Mouse (Mus musculus): ENCODE measurements around the gene Irx5. TPM values are rescaled to one million over a fixed set of nuclear protein-coding genes. Genes with fewer than 3 reads are reported as not detected.

The Irx5 gene
- polyA plus RNA-seq, 1 experiment: 0.20 TPM

DNA sequence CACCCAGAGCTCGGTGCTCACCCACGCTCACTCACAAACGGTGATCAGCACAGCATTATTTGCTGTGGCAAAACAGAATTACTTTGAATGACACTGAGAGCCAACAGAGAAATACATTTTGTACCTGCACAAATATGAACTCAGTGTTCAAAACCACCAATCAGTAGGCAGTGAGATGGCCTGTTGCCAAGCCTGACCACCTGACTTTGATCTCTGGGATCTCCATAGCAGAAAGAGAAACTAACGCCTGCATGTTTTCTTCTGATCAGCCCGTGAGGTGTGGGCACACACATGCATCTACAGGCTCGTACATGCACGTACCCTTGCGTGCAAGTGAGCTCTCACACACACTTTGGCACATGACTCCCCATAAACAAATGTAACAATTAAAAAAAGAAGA, 24.0 kb upstream of the Irx5 start:
- Histone ChIP-seq H3K36me3 (ENCODE audit: control insufficient read depth, insufficient read depth, low read length) (no peaks in the 10 kb centered on the region), H3K27ac (ENCODE audit: insufficient read depth, low read depth, low read length) (no peak overlapping the region), H3K4me1 (ENCODE audit: control insufficient read depth, insufficient read depth, insufficient read length, low read length) (peaks cover 2% of the 10 kb centered on the region; the same call in 1 of the 2 replicates), H3K4me3 (ENCODE audit: low read depth, low read length) (no peak overlapping the region), H3K27me3 (ENCODE audit: control insufficient read depth, insufficient read depth, low read length) (no peaks in the 10 kb centered on the region)
- 76% methylated on average over 8 of the region's 8 CpGs for WGBS
- no peak for TF ChIP-seq CTCF (IDR thresholded peaks at IDR 0.05; ENCODE audit: extremely low read depth, insufficient read length, insufficient replicate concordance, low read depth, low read length)
- TF ChIP-seq POLR2A (IDR thresholded peaks at IDR 0.05; ENCODE audit: low read depth, low read length): no peak

DNA sequence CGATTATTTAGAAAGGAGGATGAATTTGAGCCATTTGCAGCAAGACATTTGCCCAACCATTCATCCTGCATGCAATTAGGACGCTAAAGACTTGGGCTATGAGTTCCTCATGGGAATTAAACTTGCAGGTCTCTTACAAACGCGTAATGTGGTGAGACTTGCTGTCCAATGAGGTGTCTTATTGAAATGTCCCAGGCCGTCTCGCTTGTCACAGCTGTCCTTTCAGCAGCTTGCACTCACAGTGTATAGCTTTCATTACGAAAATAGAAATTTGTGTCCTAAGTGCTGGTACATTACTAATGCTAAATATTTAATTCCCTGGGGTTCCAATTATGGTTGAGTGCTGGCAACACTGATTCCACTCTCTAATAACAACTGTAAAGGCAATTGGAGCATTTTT, 22.3 kb upstream of the Irx5 start:
- peaks cover 2% of the 10 kb centered on the region; the same call in 1 of the 2 replicates for H3K4me1 ChIP-seq (ENCODE audit: control insufficient read depth, insufficient read depth, insufficient read length, low read length)
- TF ChIP-seq CTCF (IDR thresholded peaks at IDR 0.05; ENCODE audit: extremely low read depth, insufficient read length, insufficient replicate concordance, low read depth, low read length): no peak
- TF ChIP-seq POLR2A (IDR thresholded peaks at IDR 0.05; ENCODE audit: low read depth, low read length): no peak
- WGBS: 88% methylated on average over 7 of the region's 7 CpGs
- no peak overlapping the region for H3K27ac ChIP-seq (ENCODE audit: insufficient read depth, low read depth, low read length)
- H3K36me3 ChIP-seq (ENCODE audit: control insufficient read depth, insufficient read depth, low read length): no peaks in the 10 kb centered on the region
- H3K4me3 ChIP-seq (ENCODE audit: low read depth, low read length): no peak overlapping the region
- no peaks in the 10 kb centered on the region for H3K27me3 ChIP-seq (ENCODE audit: control insufficient read depth, insufficient read depth, low read length)

- H3K4me3 ChIP-seq (ENCODE audit: low read depth, low read length): no peak overlapping the region
- peaks cover 2% of the 10 kb centered on the region; the same call in 1 of the 2 replicates for H3K4me1 ChIP-seq (ENCODE audit: control insufficient read depth, insufficient read depth, insufficient read length, low read length)
- H3K27ac ChIP-seq (ENCODE audit: insufficient read depth, low read depth, low read length): no peak overlapping the region
- H3K36me3 ChIP-seq (ENCODE audit: control insufficient read depth, insufficient read depth, low read length): no peaks in the 10 kb centered on the region
- H3K27me3 ChIP-seq (ENCODE audit: control insufficient read depth, insufficient read depth, low read length): no peaks in the 10 kb centered on the region
- TF ChIP-seq CTCF (IDR thresholded peaks at IDR 0.05; ENCODE audit: extremely low read depth, insufficient read length, insufficient replicate concordance, low read depth, low read length): no peak
- no peak for TF ChIP-seq POLR2A (IDR thresholded peaks at IDR 0.05; ENCODE audit: low read depth, low read length)
- WGBS: 72% methylated on average over 6 of the region's 6 CpGs
Measured at GRCm38 (mm10) chr8:92336041-92336440, 21.4 kb upstream of the Irx5 start.

DNA sequence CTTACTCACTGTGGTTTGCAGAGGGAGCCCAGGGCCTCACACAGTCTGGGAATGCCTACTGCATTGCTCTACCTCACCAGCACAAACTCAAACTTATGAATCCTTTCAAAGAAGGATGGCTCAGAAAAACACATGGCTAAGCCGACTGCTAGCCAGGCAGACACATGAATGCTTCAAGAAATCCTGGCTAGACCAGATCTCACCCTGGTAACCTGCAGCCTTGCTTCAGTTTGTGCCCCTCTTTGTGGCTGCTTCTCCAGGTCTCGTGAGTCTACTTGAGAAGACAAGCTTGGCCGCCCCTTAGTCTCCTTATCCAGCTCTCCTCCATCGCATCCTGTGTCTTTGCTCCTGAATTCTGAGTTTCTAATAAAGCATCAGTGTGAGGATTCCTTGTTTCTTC, 13.9 kb upstream of the Irx5 start:
- no peaks in the 10 kb centered on the region; the same call in 1 of the 2 replicates for H3K27me3 ChIP-seq (ENCODE audit: control insufficient read depth, insufficient read depth, low read length)
- H3K27ac ChIP-seq (ENCODE audit: insufficient read depth, low read depth, low read length): no peak overlapping the region
- WGBS: 78% methylated on average over 4 of the region's 4 CpGs
- no peak for TF ChIP-seq CTCF (IDR thresholded peaks at IDR 0.05; ENCODE audit: extremely low read depth, insufficient read length, insufficient replicate concordance, low read depth, low read length)
- TF ChIP-seq POLR2A (IDR thresholded peaks at IDR 0.05; ENCODE audit: low read depth, low read length): no peak
- no peak overlapping the region for H3K4me3 ChIP-seq (ENCODE audit: low read depth, low read length)
- no peaks in the 10 kb centered on the region for H3K36me3 ChIP-seq (ENCODE audit: control insufficient read depth, insufficient read depth, low read length)
- no peaks in the 10 kb centered on the region for H3K4me1 ChIP-seq (ENCODE audit: control insufficient read depth, insufficient read depth, insufficient read length, low read length)

- Histone ChIP-seq H3K27ac (ENCODE audit: insufficient read depth, low read depth, low read length) (no peak overlapping the region; the same call in 1 of the 2 replicates), H3K4me3 (ENCODE audit: low read depth, low read length) (no peak overlapping the region), H3K36me3 (ENCODE audit: control insufficient read depth, insufficient read depth, low read length) (no peaks in the 10 kb centered on the region), H3K4me1 (ENCODE audit: control insufficient read depth, insufficient read depth, insufficient read length, low read length) (no peaks in the 10 kb centered on the region), H3K27me3 (ENCODE audit: control insufficient read depth, insufficient read depth, low read length) (peaks cover 8% of the 10 kb centered on the region)
- TF ChIP-seq CTCF (IDR thresholded peaks at IDR 0.05; ENCODE audit: extremely low read depth, insufficient read length, insufficient replicate concordance, low read depth, low read length) (no peak), POLR2A (IDR thresholded peaks at IDR 0.05; ENCODE audit: low read depth, low read length) (no peak)
- WGBS: 83% methylated on average over 11 of the region's 11 CpGs
Measured at GRCm38 (mm10) chr8:92349898-92350486, 7.4 kb upstream of the Irx5 start.

GRCm38 (mm10) chr8:92353405-92353804, 4.0 kb upstream of the Irx5 start:
- no peak overlapping the region for H3K27ac ChIP-seq (ENCODE audit: insufficient read depth, low read depth, low read length)
- no peak overlapping the region for H3K4me3 ChIP-seq (ENCODE audit: low read depth, low read length)
- WGBS: 32% methylated on average over 6 of the region's 6 CpGs
- TF ChIP-seq CTCF (IDR thresholded peaks at IDR 0.05; ENCODE audit: extremely low read depth, insufficient read length, insufficient replicate concordance, low read depth, low read length) (no peak), POLR2A (IDR thresholded peaks at IDR 0.05; ENCODE audit: low read depth, low read length) (no peak)
- no peaks in the 10 kb centered on the region for H3K36me3 ChIP-seq (ENCODE audit: control insufficient read depth, insufficient read depth, low read length)
- peaks cover 18% of the 10 kb centered on the region for H3K4me1 ChIP-seq (ENCODE audit: control insufficient read depth, insufficient read depth, insufficient read length, low read length)
- peaks cover 33% of the 10 kb centered on the region for H3K27me3 ChIP-seq (ENCODE audit: control insufficient read depth, insufficient read depth, low read length)

GRCm38 (mm10) chr8:92354536-92355482, 2.6 kb upstream of the Irx5 start:
- peaks cover 20% of the 10 kb centered on the region for H3K4me1 ChIP-seq (ENCODE audit: control insufficient read depth, insufficient read depth, insufficient read length, low read length)
- H3K4me3 ChIP-seq (ENCODE audit: low read depth, low read length): no peak overlapping the region
- H3K36me3 ChIP-seq (ENCODE audit: control insufficient read depth, insufficient read depth, low read length): no peaks in the 10 kb centered on the region
- 8% methylated on average over 22 of the region's 22 CpGs for whole genome bisulfite sequencing
- H3K27ac ChIP-seq (ENCODE audit: insufficient read depth, low read depth, low read length): no peak overlapping the region
- TF ChIP-seq POLR2A (IDR thresholded peaks at IDR 0.05; ENCODE audit: low read depth, low read length) (no peak), CTCF (IDR thresholded peaks at IDR 0.05; ENCODE audit: extremely low read depth, insufficient read length, insufficient replicate concordance, low read depth, low read length) (no peak)
- peaks cover 47% of the 10 kb centered on the region for H3K27me3 ChIP-seq (ENCODE audit: control insufficient read depth, insufficient read depth, low read length)
